Mouse (Mus musculus): ENCODE results near the gene Slc43a2. TPM values are rescaled to one million over a fixed set of nuclear protein-coding genes. Genes with fewer than 3 reads are reported as not detected.
A peak's percentile ranks its signal among the peaks of the same experiment; 100 is the strongest.

Slc43a2 gene
- polyA plus RNA-seq, 1 experiment from 2014 or later = 3.2 TPM

DNA sequence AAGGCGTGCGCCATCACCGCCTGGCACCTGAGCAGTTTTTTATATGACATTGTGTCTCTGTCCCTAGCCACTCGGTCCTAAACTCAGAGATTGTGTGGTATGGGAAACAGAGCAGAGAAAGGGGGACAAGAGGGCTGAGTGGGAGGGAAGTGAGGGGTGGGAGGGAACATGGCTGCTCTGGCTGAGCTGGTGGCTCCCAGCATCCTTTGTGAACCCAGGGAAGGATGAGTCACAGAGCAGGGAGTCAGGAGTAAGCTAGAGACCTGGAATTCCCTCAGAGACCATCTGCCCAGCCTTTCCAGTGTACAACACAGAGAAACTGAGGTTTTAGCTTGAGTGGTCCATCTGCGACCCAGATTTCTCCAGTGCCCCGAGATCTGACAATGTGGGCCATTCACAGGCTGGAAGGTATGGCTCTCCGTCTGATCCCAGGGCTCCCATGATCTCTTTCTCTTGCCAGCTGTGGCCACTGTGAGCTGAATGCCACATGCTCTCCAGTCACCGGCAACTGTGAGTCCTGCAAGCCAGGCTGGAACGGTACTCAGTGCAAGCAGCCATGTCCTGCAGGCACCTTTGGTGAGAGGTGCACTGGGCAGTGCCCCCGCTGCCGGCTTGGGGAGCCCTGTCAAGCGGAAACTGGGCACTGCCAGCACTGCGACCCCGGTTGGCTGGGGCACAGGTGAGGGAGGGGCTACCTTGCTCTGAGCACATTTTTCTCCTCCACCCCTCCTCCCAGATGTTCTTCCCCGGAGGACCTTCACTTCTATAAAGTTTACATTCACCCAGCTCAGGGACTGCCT is 11.5 kb upstream of the Slc43a2 start:
- H3K9me3 ChIP-seq (replicated peaks; ENCODE audit: control insufficient read depth, low read length) = no peaks in the 10 kb centered on the region
- DNase-seq (ENCODE audit: low spot score) (no peak), ATAC-seq (replicated peaks; ENCODE audit: insufficient number of reproducible peaks, low FRiP score, low TSS enrichment, low read depth) (no peak)
- no peak overlapping the region for H3K4me2 ChIP-seq (ENCODE audit: low read depth, low read length)
- no peak overlapping the region for H3K4me3 ChIP-seq (ENCODE audit: low read depth, low read length)
- H3K9ac ChIP-seq (replicated peaks; ENCODE audit: low read length) = no peak overlapping the region
- no peaks in the 10 kb centered on the region for H3K36me3 ChIP-seq (replicated peaks; ENCODE audit: control insufficient read depth, insufficient read depth, low read depth, low read length)
- 77% methylated on average over 15 of the region's 15 CpGs for WGBS
- H3K4me1 ChIP-seq (ENCODE audit: control insufficient read depth, insufficient read depth, low read length) = no peaks in the 10 kb centered on the region
- H3K27me3 ChIP-seq (ENCODE audit: control insufficient read depth, insufficient read depth, low read length) = no peaks in the 10 kb centered on the region
- H3K27ac ChIP-seq (replicated peaks; ENCODE audit: low read depth, low read length) = no peak overlapping the region

DNA sequence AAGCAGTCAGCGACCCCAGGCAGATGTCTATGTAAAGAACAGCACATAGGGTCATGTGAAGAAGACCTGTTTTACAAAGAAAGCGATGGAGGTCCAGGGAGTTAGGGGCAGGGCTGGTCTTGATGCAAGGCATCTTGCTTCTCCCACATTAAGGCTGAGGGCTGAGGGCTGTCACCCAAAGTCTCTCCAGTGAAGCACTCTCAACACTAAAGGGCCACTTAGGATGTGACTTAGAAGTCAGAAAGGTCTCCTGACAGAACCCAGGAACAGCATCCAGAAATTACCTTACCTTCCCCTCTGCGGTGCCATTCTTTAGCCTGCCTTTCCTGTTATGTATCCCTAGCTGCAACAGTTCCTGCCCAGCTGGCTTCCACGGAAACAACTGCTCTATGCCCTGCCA is 9.9 kb upstream of the Slc43a2 start:
- Histone ChIP-seq H3K27me3 (ENCODE audit: control insufficient read depth, insufficient read depth, low read length) (no peaks in the 10 kb centered on the region), H3K4me1 (ENCODE audit: control insufficient read depth, insufficient read depth, low read length) (no peaks in the 10 kb centered on the region), H3K27ac (replicated peaks; ENCODE audit: low read depth, low read length) (no peak overlapping the region), H3K4me2 (ENCODE audit: low read depth, low read length) (no peak overlapping the region), H3K9me3 (replicated peaks; ENCODE audit: control insufficient read depth, low read length) (no peaks in the 10 kb centered on the region), H3K9ac (replicated peaks; ENCODE audit: low read length) (no peak overlapping the region), H3K4me3 (ENCODE audit: low read depth, low read length) (no peak overlapping the region), H3K36me3 (replicated peaks; ENCODE audit: control insufficient read depth, insufficient read depth, low read depth, low read length) (no peaks in the 10 kb centered on the region)
- no peak for DNase-seq (ENCODE audit: low spot score)
- ATAC-seq (replicated peaks; ENCODE audit: insufficient number of reproducible peaks, low FRiP score, low TSS enrichment, low read depth) = no peak
- WGBS = 79% methylated on average over 4 of the region's 4 CpGs

DNA sequence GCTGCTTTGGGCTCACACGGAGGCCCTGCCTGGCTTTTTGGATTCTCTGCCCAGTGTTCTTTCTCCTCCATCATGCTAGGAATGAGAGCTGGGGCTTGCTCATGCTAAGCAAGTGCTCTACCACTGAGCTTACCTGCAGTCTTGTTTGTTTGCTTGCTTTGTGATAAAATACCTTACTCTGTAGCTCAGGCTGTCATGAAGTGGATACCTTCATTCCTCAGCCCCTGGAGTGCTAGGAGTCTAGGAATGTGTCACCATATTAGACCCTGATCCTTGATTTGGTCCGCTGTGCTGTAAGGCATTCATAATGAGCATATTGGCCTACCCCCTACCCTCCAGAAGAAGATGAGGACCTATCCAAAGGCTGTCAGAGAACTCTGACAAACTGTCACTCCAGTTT is 8.7 kb upstream of the Slc43a2 start:
- ATAC-seq (replicated peaks; ENCODE audit: insufficient number of reproducible peaks, low FRiP score, low TSS enrichment, low read depth) = no peak
- Histone ChIP-seq H3K4me1 (ENCODE audit: control insufficient read depth, insufficient read depth, low read length) (no peaks in the 10 kb centered on the region), H3K36me3 (replicated peaks; ENCODE audit: control insufficient read depth, insufficient read depth, low read depth, low read length) (no peaks in the 10 kb centered on the region), H3K9me3 (replicated peaks; ENCODE audit: control insufficient read depth, low read length) (no peaks in the 10 kb centered on the region), H3K27me3 (ENCODE audit: control insufficient read depth, insufficient read depth, low read length) (no peaks in the 10 kb centered on the region), H3K4me2 (ENCODE audit: low read depth, low read length) (no peak overlapping the region), H3K27ac (replicated peaks; ENCODE audit: low read depth, low read length) (no peak overlapping the region), H3K9ac (replicated peaks; ENCODE audit: low read length) (no peak overlapping the region), H3K4me3 (ENCODE audit: low read depth, low read length) (no peak overlapping the region)
- 90% methylated on average over 2 of the region's 2 CpGs for WGBS
- DNase-seq (ENCODE audit: low spot score) = no peak

DNA sequence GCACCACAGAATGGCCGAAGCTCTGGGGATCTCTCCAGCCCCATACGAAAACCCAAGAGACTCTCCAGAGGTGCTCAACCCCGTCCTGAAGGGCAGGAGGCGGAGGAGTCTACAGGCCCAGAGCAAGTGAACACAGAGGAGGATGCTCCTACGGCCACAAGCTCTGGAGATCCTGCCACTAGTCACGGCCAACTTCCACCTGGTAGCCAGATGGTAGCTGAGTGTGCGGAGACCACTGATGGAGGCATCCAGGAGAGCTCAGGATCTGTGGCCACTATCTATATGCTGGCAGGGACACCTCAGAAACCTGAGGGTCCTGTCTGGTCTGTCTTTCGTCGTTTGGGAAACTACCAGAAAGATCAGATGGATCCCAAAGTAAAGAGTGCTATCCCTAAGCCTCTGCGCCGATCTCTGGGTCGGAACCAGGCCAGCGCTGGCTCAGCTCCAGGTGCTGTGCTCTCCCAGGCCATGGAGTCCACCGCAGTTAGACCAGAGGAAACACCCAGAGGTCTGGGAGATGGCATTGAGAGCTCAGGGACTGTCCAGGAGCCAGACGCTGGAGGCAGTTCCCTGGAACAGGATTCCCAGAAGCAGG is 5.9 kb upstream of the Slc43a2 start:
- Histone ChIP-seq H3K27me3 (ENCODE audit: control insufficient read depth, insufficient read depth, low read length) (no peaks in the 10 kb centered on the region), H3K9ac (replicated peaks; ENCODE audit: low read length) (no peak overlapping the region), H3K4me3 (ENCODE audit: low read depth, low read length) (no peak overlapping the region), H3K36me3 (replicated peaks; ENCODE audit: control insufficient read depth, insufficient read depth, low read depth, low read length) (no peaks in the 10 kb centered on the region), H3K4me2 (ENCODE audit: low read depth, low read length) (no peak overlapping the region), H3K9me3 (replicated peaks; ENCODE audit: control insufficient read depth, low read length) (no peaks in the 10 kb centered on the region), H3K4me1 (ENCODE audit: control insufficient read depth, insufficient read depth, low read length) (no peaks in the 10 kb centered on the region), H3K27ac (replicated peaks; ENCODE audit: low read depth, low read length) (no peak overlapping the region)
- DNase-seq (ENCODE audit: low spot score) (no peak), ATAC-seq (replicated peaks; ENCODE audit: insufficient number of reproducible peaks, low FRiP score, low TSS enrichment, low read depth) (no peak)
- 82% methylated on average over 15 of the region's 15 CpGs for WGBS

DNA sequence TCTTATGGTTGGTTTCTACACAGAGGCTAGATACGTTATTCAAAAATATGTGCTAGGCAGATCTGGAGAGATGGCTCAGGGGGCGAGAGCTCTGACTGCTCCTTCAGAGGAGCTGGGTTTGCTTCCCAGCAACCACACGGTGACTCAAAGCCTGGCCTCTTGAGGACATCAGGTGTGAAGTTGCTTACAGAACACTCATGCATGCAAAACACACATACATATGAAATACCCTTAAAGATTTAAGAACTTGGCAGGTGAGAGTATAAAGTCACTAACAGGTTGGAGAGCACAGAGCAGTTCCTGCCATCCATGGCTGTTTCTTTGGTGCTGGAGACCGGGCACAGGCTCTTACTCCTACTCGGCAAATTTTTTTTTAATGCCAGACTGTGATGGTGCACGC is 4.6 kb upstream of the Slc43a2 start:
- ATAC-seq (replicated peaks; ENCODE audit: insufficient number of reproducible peaks, low FRiP score, low TSS enrichment, low read depth) (no peak), DNase-seq (ENCODE audit: low spot score) (no peak)
- H3K4me3 ChIP-seq (ENCODE audit: low read depth, low read length) = no peak overlapping the region
- 85% methylated on average over 6 of the region's 6 CpGs for WGBS
- no peaks in the 10 kb centered on the region for H3K36me3 ChIP-seq (replicated peaks; ENCODE audit: control insufficient read depth, insufficient read depth, low read depth, low read length)
- H3K4me1 ChIP-seq (ENCODE audit: control insufficient read depth, insufficient read depth, low read length) = no peaks in the 10 kb centered on the region
- no peak overlapping the region for H3K9ac ChIP-seq (replicated peaks; ENCODE audit: low read length)
- no peak overlapping the region for H3K4me2 ChIP-seq (ENCODE audit: low read depth, low read length)
- no peaks in the 10 kb centered on the region for H3K9me3 ChIP-seq (replicated peaks; ENCODE audit: control insufficient read depth, low read length)
- H3K27me3 ChIP-seq (ENCODE audit: control insufficient read depth, insufficient read depth, low read length) = no peaks in the 10 kb centered on the region
- no peak overlapping the region for H3K27ac ChIP-seq (replicated peaks; ENCODE audit: low read depth, low read length)

DNA sequence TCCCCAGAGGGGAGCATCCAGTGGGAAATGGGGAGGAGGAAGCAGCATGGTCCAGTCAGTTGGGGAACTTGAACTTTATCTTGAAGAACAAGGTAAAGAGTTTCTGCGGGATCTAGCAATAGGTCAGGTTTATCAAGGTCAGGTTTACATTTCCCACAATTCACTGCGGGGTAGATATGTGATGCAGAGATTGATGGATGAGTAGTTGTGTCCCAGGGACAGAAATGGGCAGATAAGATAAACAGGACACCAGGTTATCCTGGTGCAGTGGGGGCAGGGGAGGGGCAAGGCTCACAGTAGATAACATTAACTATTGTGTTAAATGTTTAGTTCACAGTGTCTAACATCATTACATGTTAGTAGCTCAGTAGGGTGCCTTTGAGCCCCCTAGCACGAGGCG is 1.7 kb upstream of the Slc43a2 start:
- no peaks in the 10 kb centered on the region for H3K36me3 ChIP-seq (replicated peaks; ENCODE audit: control insufficient read depth, insufficient read depth, low read depth, low read length)
- H3K27me3 ChIP-seq (ENCODE audit: control insufficient read depth, insufficient read depth, low read length) = no peaks in the 10 kb centered on the region
- no peak overlapping the region for H3K27ac ChIP-seq (replicated peaks; ENCODE audit: low read depth, low read length)
- DNase-seq (ENCODE audit: low spot score) = no peak
- WGBS = 52% methylated on average over 4 of the region's 4 CpGs
- H3K4me2 ChIP-seq (ENCODE audit: low read depth, low read length) = no peak overlapping the region
- H3K4me3 ChIP-seq (ENCODE audit: low read depth, low read length) = no peak overlapping the region
- ATAC-seq (replicated peaks; ENCODE audit: insufficient number of reproducible peaks, low FRiP score, low TSS enrichment, low read depth) = no peak
- H3K9me3 ChIP-seq (replicated peaks; ENCODE audit: control insufficient read depth, low read length) = no peaks in the 10 kb centered on the region
- H3K9ac ChIP-seq (replicated peaks; ENCODE audit: low read length) = no peak overlapping the region
- H3K4me1 ChIP-seq (ENCODE audit: control insufficient read depth, insufficient read depth, low read length) = no peaks in the 10 kb centered on the region; the same call in 1 of the 2 replicates

DNA sequence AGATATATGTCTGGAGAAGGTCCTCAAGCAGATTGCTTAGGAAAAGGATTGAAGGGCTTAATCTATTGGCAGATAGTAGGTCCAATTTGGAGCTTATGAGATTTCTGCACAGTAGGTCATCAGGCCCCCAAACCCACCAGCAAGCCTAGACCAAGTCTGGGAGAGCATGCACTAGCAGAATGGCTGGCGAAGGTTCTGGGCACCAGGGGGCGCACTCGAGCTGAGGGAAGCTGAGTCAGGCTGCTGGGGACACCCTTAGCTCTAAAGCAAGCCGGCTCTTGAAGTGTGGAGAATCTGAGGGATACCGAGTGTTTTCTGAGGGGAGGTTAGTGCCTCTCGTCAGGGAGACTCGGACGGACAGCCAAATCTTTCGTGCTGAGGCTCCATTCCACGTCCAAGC is 1.2 kb upstream of the Slc43a2 start:
- WGBS = under 1% methylated on average over 10 of the region's 10 CpGs
- ATAC-seq (replicated peaks; ENCODE audit: insufficient number of reproducible peaks, low FRiP score, low TSS enrichment, low read depth) (no peak), DNase-seq (ENCODE audit: low spot score) (peak; percentile 97)
- no peaks in the 10 kb centered on the region for H3K27me3 ChIP-seq (ENCODE audit: control insufficient read depth, insufficient read depth, low read length)
- H3K4me3 ChIP-seq (ENCODE audit: low read depth, low read length) = peak overlapping the region; percentile 68
- no peak overlapping the region for H3K27ac ChIP-seq (replicated peaks; ENCODE audit: low read depth, low read length)
- no peaks in the 10 kb centered on the region for H3K36me3 ChIP-seq (replicated peaks; ENCODE audit: control insufficient read depth, insufficient read depth, low read depth, low read length)
- no peaks in the 10 kb centered on the region for H3K9me3 ChIP-seq (replicated peaks; ENCODE audit: control insufficient read depth, low read length)
- H3K9ac ChIP-seq (replicated peaks; ENCODE audit: low read length) = peak overlapping the region; percentile 83
- H3K4me2 ChIP-seq (ENCODE audit: low read depth, low read length) = peak overlapping the region; percentile 97
- H3K4me1 ChIP-seq (ENCODE audit: control insufficient read depth, insufficient read depth, low read length) = no peaks in the 10 kb centered on the region; the same call in 1 of the 2 replicates

DNA sequence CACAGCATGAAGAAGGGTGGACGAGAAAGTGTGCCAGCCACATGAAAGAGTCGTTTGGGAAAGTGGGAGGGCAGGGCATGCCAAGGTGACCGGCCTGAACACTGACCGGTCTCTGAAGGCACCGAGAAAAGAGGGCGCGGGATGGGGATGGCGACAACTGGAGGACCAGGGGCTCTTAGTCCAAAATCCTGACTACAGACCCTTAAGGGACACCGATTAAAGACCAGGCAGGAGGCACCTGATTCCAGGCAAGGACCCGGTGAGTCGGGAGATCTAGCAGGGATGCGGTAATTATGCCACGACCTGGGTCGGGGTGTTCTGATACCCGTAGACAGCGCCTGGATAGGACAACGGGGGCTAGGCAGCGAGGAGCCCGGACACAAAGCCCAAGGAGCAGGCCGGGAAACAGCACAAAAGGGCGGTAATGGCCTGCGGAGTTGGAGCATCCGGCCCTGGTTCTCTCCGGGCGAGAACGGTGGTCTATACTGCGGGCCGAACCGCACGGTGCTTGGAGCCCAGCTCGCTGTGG is 585 bp upstream of the Slc43a2 start:
- ATAC-seq (replicated peaks; ENCODE audit: insufficient number of reproducible peaks, low FRiP score, low TSS enrichment, low read depth) (peak; percentile 21), DNase-seq (ENCODE audit: low spot score) (no peak)
- Histone ChIP-seq H3K36me3 (replicated peaks; ENCODE audit: control insufficient read depth, insufficient read depth, low read depth, low read length) (no peaks in the 10 kb centered on the region), H3K27me3 (ENCODE audit: control insufficient read depth, insufficient read depth, low read length) (no peaks in the 10 kb centered on the region), H3K27ac (replicated peaks; ENCODE audit: low read depth, low read length) (no peak overlapping the region), H3K4me1 (ENCODE audit: control insufficient read depth, insufficient read depth, low read length) (no peaks in the 10 kb centered on the region; the same call in 1 of the 2 replicates), H3K9me3 (replicated peaks; ENCODE audit: control insufficient read depth, low read length) (no peaks in the 10 kb centered on the region), H3K4me2 (ENCODE audit: low read depth, low read length) (peak overlapping the region; percentile 97), H3K9ac (replicated peaks; ENCODE audit: low read length) (peak overlapping the region; percentile 83), H3K4me3 (ENCODE audit: low read depth, low read length) (peak overlapping the region; percentile 68)
- WGBS = under 1% methylated on average over 31 of the region's 31 CpGs
